Mouse (Mus musculus): Measurements from ENCODE around the gene Nkapd1. TPM values are rescaled to one million over a fixed set of nuclear protein-coding genes. Genes with fewer than 3 reads are reported as not detected.

The Nkapd1 gene
- polyA plus RNA-seq, 1 experiment from 2014 or later = 30.6 TPM

DNA sequence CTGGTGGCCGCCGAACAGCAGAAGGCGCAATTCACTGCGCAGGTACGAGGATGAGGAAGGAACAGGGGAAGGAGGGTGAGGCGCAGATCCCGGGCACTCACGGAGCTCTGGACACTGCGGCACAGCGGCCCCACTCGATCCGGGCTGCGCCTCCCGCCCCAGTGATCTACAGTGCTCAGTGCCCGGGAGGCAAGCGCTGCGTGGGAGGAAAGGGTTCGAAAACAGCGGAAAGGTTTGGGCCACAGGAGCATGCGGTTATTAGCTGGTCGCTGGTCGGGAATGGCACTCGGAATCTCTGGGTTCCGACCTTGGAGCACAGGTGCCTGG is 13.3 kb downstream of the Nkapd1 start:
- ATAC-seq (ENCODE audit: low FRiP score) (peak; percentile 93), DNase-seq (ENCODE audit: low spot score) (no peak)
- no peaks in the 10 kb centered on the region for H3K36me3 ChIP-seq (ENCODE audit: control insufficient read depth, insufficient read depth, low read length)
- H3K4me3 ChIP-seq (ENCODE audit: low read depth, low read length) = peak overlapping the region; percentile 84
- WGBS = under 1% methylated on average over 24 of the region's 24 CpGs
- peak overlapping the region; percentile 55 for H3K4me2 ChIP-seq (replicated peaks; ENCODE audit: low read depth, low read length)
- H3K27ac ChIP-seq (ENCODE audit: low read depth, low read length) = peak overlapping the region; percentile 80
- H3K9me3 ChIP-seq (ENCODE audit: control insufficient read depth, low read length) = no peaks in the 10 kb centered on the region
- H3K4me1 ChIP-seq (replicated peaks; ENCODE audit: control insufficient read depth, insufficient read depth, low read length) = no peaks in the 10 kb centered on the region
- H3K9ac ChIP-seq (ENCODE audit: low read depth, low read length) = peak overlapping the region; percentile 89
- no peaks in the 10 kb centered on the region for H3K27me3 ChIP-seq (ENCODE audit: control insufficient read depth, insufficient read depth, low read length)

DNA sequence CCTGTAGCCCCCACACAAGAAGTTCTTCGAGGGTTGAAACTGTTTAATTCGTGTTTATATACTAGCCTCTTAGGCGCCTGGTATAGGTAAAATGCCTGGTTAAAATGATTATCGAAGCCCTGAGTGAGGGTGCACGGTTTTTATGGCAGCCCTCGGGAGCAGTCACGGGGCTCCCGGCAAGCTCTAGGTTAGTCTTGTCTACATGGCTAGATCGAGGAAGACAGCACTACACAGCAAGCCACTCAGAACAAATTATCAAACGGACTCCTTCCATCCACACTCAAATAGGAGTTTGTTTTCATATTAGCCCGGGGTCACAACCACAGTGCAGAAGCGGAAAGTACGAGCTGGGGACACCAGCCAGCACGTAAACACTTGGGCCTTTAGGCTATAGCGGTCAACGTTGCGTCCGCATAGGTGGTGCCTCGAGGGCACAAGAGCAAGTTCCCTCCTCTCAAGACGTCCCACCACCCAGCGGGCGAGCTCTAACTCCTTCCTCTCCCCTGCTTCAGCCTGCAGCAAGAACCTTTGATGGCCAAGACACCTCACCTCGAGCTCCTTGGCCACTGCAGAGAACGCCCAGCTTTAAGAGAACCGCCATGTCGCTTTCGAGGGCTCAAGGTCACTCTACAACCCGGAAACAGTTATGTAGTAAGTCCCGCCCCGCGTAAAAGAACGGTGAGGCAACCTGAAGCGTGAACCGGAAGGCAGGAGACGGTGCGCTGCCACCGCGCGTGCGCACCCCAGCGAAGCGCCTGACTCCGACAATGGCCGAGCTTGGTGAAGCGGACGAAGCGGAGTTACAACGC is 13.9 kb downstream of the Nkapd1 start, which contains the start of the genes Sdhd and Timm8b:
Sdhd (minus strand) TSS at position 624 of the 809 bp plus-strand sequence.
Timm8b (plus strand) TSS at position 722 of the 809 bp plus-strand sequence.
- H3K4me1 ChIP-seq (replicated peaks; ENCODE audit: control insufficient read depth, insufficient read depth, low read length) = no peaks in the 10 kb centered on the region
- peak within 1 kb of the TSS; percentile 84 for H3K4me3 ChIP-seq (ENCODE audit: low read depth, low read length)
- 1% methylated on average over 48 of the region's 48 CpGs for WGBS
- peak within 1 kb of the TSS; percentile 80 for H3K27ac ChIP-seq (ENCODE audit: low read depth, low read length)
- H3K4me2 ChIP-seq (replicated peaks; ENCODE audit: low read depth, low read length) = peak within 1 kb of the TSS; percentile 55
- peak; percentile 95 for DNase-seq (ENCODE audit: low spot score)
- ATAC-seq (ENCODE audit: low FRiP score) = peak; percentile 98
- no peaks in the 10 kb centered on the region for H3K9me3 ChIP-seq (ENCODE audit: control insufficient read depth, low read length)
- no peaks in the 10 kb centered on the region for H3K27me3 ChIP-seq (ENCODE audit: control insufficient read depth, insufficient read depth, low read length)
- no peaks in the 10 kb centered on the region for H3K36me3 ChIP-seq (ENCODE audit: control insufficient read depth, insufficient read depth, low read length)
- peak within 1 kb of the TSS; percentile 89 for H3K9ac ChIP-seq (ENCODE audit: low read depth, low read length)

DNA sequence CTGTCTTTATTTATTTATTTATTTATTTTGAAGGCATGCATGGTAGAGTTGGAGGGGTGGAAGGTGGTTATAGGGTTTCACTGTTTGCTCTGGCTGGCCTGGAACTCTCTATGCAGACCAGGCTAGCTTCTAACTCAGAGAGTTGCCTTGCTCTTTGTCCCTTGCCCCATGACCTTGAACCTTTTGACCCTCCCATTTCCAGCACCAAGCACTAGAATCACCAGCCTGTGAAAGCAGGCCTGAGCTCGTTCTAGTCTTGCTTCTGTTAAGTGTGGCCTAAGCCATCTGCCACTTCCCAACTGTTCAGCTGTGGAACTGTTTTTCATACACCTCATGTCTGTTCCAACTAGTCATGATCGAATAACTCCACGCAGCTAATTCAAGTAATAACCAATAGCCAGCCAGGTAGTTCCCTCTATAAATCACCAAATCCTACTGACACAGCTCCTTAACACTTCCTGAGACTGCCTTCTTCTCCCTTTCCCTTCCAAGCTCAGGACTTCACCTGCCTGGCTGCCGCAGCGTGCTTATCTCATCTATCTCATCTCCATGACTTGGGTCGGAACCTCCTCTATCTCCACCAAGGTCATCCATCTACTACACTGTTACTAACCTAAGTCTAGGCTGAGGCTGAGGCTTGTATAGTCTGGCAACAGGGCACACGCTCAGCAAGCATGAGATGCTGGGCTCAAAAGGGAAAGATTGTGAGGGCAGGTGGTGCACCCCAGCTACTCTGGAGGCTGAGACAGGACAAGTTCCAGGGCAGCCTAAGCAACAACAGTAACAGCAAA is 15.0 kb downstream of the Nkapd1 start:
- ATAC-seq (ENCODE audit: low FRiP score) = no peak

DNA sequence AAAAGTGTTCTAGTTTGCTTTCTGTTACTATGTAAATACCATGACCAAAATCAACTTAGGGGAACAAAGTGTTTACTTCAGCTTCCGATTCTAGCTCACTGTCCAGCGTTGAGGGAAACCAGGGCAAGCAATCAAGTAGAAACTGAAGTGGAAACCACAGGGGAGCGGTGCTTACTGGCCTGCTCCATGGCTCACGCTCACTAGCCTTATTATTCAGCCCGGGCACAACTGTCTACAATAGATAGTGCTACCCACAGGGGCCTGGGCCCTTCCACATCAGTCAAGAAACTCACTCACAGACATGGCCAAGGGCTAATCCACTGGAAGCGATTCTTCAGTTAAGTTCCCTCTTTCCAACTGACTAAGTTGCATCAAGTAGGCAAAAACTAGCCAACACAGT is 15.7 kb downstream of the Nkapd1 start:
- no peak overlapping the region for H3K4me3 ChIP-seq (ENCODE audit: low read depth, low read length)
- DNase-seq (ENCODE audit: low spot score) = no peak
- H3K9me3 ChIP-seq (ENCODE audit: control insufficient read depth, low read length) = no peaks in the 10 kb centered on the region
- H3K9ac ChIP-seq (ENCODE audit: low read depth, low read length) = no peak overlapping the region
- peaks cover 6% of the 10 kb centered on the region for H3K36me3 ChIP-seq (ENCODE audit: control insufficient read depth, insufficient read depth, low read length)
- no peak overlapping the region for H3K27ac ChIP-seq (ENCODE audit: low read depth, low read length)
- H3K4me2 ChIP-seq (replicated peaks; ENCODE audit: low read depth, low read length) = no peak overlapping the region
- no peak for ATAC-seq (ENCODE audit: low FRiP score)
- H3K27me3 ChIP-seq (ENCODE audit: control insufficient read depth, insufficient read depth, low read length) = no peaks in the 10 kb centered on the region
- 89% methylated on average over 6 of the region's 6 CpGs for WGBS
- H3K4me1 ChIP-seq (replicated peaks; ENCODE audit: control insufficient read depth, insufficient read depth, low read length) = no peaks in the 10 kb centered on the region

More for the DNA sequence above, 15.0 kb downstream of the Nkapd1 start:
- H3K9ac ChIP-seq (ENCODE audit: low read depth, low read length) = no peak overlapping the region
- H3K9me3 ChIP-seq (ENCODE audit: control insufficient read depth, low read length) = no peaks in the 10 kb centered on the region
- no peak overlapping the region for H3K27ac ChIP-seq (ENCODE audit: low read depth, low read length)
- WGBS = 87% methylated on average over 7 of the region's 7 CpGs
- no peaks in the 10 kb centered on the region for H3K27me3 ChIP-seq (ENCODE audit: control insufficient read depth, insufficient read depth, low read length)
- peak overlapping the region; percentile 55 for H3K4me2 ChIP-seq (replicated peaks; ENCODE audit: low read depth, low read length)
- no peaks in the 10 kb centered on the region for H3K4me1 ChIP-seq (replicated peaks; ENCODE audit: control insufficient read depth, insufficient read depth, low read length)
- peak overlapping the region; percentile 84; the same call in 1 of the 2 replicates for H3K4me3 ChIP-seq (ENCODE audit: low read depth, low read length)
- DNase-seq (ENCODE audit: low spot score) = no peak
- H3K36me3 ChIP-seq (ENCODE audit: control insufficient read depth, insufficient read depth, low read length) = no peaks in the 10 kb centered on the region; the same call in 1 of the 2 replicates

DNA sequence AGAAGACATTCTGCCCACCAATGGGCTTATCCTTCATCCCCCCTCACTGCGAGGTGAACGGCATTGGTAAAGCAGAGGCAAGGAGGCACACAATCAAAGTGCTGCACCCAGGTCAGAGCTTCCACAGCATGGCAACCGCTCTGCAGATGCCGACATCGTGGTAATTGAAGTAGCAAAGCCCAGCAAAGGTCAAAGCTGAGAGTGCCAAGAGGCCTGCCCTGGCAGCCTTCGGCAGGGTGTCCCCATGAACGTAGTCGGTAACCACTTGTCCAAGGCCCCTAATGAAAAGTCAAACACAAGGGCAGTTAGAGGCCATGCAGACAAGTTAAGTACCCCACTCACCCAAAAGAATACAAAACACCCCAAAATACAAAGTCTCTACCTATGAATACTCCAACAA is 20.3 kb downstream of the Nkapd1 start:
- no peak overlapping the region for H3K9ac ChIP-seq (ENCODE audit: low read depth, low read length)
- 96% methylated on average over 8 of the region's 8 CpGs for WGBS
- H3K9me3 ChIP-seq (ENCODE audit: control insufficient read depth, low read length) = no peaks in the 10 kb centered on the region
- H3K4me1 ChIP-seq (replicated peaks; ENCODE audit: control insufficient read depth, insufficient read depth, low read length) = no peaks in the 10 kb centered on the region
- H3K4me3 ChIP-seq (ENCODE audit: low read depth, low read length) = no peak overlapping the region
- ATAC-seq (ENCODE audit: low FRiP score) = no peak
- H3K4me2 ChIP-seq (replicated peaks; ENCODE audit: low read depth, low read length) = no peak overlapping the region
- DNase-seq (ENCODE audit: low spot score) = no peak
- peaks cover 7% of the 10 kb centered on the region for H3K36me3 ChIP-seq (ENCODE audit: control insufficient read depth, insufficient read depth, low read length)
- H3K27ac ChIP-seq (ENCODE audit: low read depth, low read length) = no peak overlapping the region
- no peaks in the 10 kb centered on the region for H3K27me3 ChIP-seq (ENCODE audit: control insufficient read depth, insufficient read depth, low read length)

DNA sequence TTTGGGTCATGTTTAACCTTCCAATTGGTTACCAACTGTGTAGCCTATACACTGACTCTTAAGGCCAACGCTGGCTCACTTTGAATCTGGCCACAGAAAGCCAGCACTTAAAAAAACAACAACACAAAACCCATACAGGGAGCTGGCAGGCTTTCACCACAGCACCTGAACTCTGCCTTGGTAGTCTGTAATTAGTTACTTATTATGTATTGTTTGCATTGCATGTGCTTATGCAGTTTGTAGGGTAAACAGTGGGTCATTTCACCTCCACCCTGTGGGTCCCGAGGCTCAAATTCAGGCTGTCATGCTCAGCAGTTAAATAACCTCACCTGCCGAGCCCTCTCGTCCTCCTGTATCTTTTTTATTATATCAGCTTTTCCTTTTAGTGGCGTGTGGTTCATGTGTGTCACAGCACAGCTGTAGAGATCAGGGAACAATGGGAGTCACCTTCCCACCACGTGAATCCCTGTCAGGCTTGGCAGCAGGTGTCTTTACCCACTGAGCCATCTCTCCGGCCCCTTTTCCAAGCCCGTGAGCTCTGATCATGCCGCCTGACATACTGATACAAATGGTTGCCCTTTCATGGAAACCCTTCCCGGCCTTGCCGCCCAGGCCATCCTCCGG is 22.4 kb downstream of the Nkapd1 start:
- no peak overlapping the region for H3K27ac ChIP-seq (ENCODE audit: low read depth, low read length)
- ATAC-seq (ENCODE audit: low FRiP score) = no peak
- no peaks in the 10 kb centered on the region for H3K27me3 ChIP-seq (ENCODE audit: control insufficient read depth, insufficient read depth, low read length)
- WGBS = 81% methylated on average over 12 of the region's 12 CpGs
- no peaks in the 10 kb centered on the region for H3K4me1 ChIP-seq (replicated peaks; ENCODE audit: control insufficient read depth, insufficient read depth, low read length)
- no peak for DNase-seq (ENCODE audit: low spot score)
- peaks cover 7% of the 10 kb centered on the region for H3K36me3 ChIP-seq (ENCODE audit: control insufficient read depth, insufficient read depth, low read length)
- no peak overlapping the region for H3K9ac ChIP-seq (ENCODE audit: low read depth, low read length)
- H3K9me3 ChIP-seq (ENCODE audit: control insufficient read depth, low read length) = no peaks in the 10 kb centered on the region
- no peak overlapping the region for H3K4me3 ChIP-seq (ENCODE audit: low read depth, low read length)
- no peak overlapping the region for H3K4me2 ChIP-seq (replicated peaks; ENCODE audit: low read depth, low read length)

DNA sequence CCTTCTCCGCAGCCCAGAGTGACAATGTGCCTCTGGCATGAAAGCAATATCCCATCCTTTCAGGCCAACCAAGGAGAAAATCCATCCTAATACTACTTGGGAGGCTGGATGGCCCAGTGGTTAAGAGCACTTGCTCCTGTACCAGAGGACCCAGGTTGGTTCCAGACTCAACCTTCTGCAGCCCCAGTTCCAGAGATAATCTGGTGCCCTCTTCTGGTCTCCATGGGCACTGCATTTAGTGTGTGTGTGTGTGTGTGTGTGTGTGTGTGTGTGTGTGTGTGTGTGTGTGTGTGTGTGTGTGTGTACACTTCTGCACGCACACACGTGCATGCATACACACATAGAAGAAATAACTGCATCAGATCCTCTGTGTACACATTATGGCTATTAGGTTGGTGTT is 23.7 kb downstream of the Nkapd1 start:
- H3K9me3 ChIP-seq (ENCODE audit: control insufficient read depth, low read length) = no peaks in the 10 kb centered on the region
- H3K27me3 ChIP-seq (ENCODE audit: control insufficient read depth, insufficient read depth, low read length) = no peaks in the 10 kb centered on the region
- peaks cover 7% of the 10 kb centered on the region for H3K36me3 ChIP-seq (ENCODE audit: control insufficient read depth, insufficient read depth, low read length)
- H3K27ac ChIP-seq (ENCODE audit: low read depth, low read length) = no peak overlapping the region
- DNase-seq (ENCODE audit: low spot score) (peak; percentile 62), ATAC-seq (ENCODE audit: low FRiP score) (no peak)
- H3K9ac ChIP-seq (ENCODE audit: low read depth, low read length) = no peak overlapping the region
- no peak overlapping the region for H3K4me3 ChIP-seq (ENCODE audit: low read depth, low read length)
- H3K4me1 ChIP-seq (replicated peaks; ENCODE audit: control insufficient read depth, insufficient read depth, low read length) = no peaks in the 10 kb centered on the region
- 80% methylated on average over 3 of the region's 3 CpGs for WGBS
- H3K4me2 ChIP-seq (replicated peaks; ENCODE audit: low read depth, low read length) = no peak overlapping the region

DNA sequence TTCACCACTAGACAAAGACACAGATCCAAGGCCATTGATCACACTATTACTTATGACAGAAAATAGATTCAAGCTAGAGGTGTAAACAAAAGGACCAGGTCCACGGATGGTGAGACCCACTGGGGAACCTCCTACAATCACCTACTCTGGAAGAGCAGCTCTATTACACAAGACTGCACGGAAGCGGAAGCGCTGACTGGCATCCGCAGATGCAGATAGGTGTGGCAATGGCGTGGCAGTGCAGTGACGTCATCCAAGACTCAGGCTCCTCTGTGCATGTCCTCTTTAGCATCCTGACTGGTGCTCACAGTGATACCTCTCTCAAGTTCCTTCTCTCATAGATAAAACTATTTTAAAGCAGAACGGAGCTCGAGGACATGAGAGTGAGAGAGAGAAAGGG is 24.3 kb downstream of the Nkapd1 start:
- Histone ChIP-seq H3K36me3 (ENCODE audit: control insufficient read depth, insufficient read depth, low read length) (peaks cover 7% of the 10 kb centered on the region), H3K9ac (ENCODE audit: low read depth, low read length) (no peak overlapping the region), H3K27ac (ENCODE audit: low read depth, low read length) (no peak overlapping the region), H3K4me1 (replicated peaks; ENCODE audit: control insufficient read depth, insufficient read depth, low read length) (no peaks in the 10 kb centered on the region), H3K4me3 (ENCODE audit: low read depth, low read length) (no peak overlapping the region), H3K27me3 (ENCODE audit: control insufficient read depth, insufficient read depth, low read length) (no peaks in the 10 kb centered on the region), H3K4me2 (replicated peaks; ENCODE audit: low read depth, low read length) (no peak overlapping the region), H3K9me3 (ENCODE audit: control insufficient read depth, low read length) (no peaks in the 10 kb centered on the region)
- 91% methylated on average over 9 of the region's 9 CpGs for WGBS
- ATAC-seq (ENCODE audit: low FRiP score) (no peak), DNase-seq (ENCODE audit: low spot score) (no peak)
